Mouse (Mus musculus): ENCODE data around the gene Ttc41. TPM values are rescaled to one million over a fixed set of nuclear protein-coding genes. Genes with fewer than 3 reads are reported as not detected.

Gene Ttc41
- polyA plus RNA-seq, 1 experiment: 0.47 TPM

GRCm38 (mm10) chr10:86782656-86783055, 77.0 kb downstream of the Ttc41 start:
- no peak overlapping the region for H3K4me3 ChIP-seq (ENCODE audit: low read depth, low read length)
- no peak overlapping the region for H3K27ac ChIP-seq (ENCODE audit: insufficient read depth, low read depth, low read length)
- peaks cover 8% of the 10 kb centered on the region; the same call in 1 of the 2 replicates for H3K27me3 ChIP-seq (ENCODE audit: control insufficient read depth, insufficient read depth, low read length)
- 72% methylated on average over 5 of the region's 5 CpGs for WGBS
- H3K4me1 ChIP-seq (ENCODE audit: control insufficient read depth, insufficient read depth, insufficient read length, low read length): peaks cover 10% of the 10 kb centered on the region
- no peaks in the 10 kb centered on the region for H3K36me3 ChIP-seq (ENCODE audit: control insufficient read depth, insufficient read depth, low read length)
- TF ChIP-seq POLR2A (IDR thresholded peaks at IDR 0.05; ENCODE audit: low read depth, low read length) (no peak), CTCF (IDR thresholded peaks at IDR 0.05; ENCODE audit: extremely low read depth, insufficient read length, insufficient replicate concordance, low read depth, low read length) (no peak)

DNA sequence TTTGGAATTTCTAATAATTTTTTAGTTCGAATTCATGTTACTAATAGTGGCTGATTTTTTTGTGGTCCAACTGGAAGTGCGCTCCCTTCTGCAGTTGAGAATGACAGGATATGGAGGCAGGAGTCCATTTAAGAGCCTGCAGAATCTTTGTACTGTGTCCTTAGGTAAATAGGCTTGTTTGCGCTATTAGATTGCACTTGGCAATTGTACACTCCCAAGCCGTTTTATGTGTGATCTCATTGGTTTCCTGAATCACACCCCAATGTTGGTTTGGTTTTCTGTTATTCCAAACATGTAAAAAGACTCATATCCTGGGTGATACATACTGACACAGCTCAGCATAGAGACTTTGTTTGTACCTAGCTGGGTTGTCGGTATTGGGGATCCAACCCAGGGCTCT, 78.0 kb downstream of the Ttc41 start:
- H3K27me3 ChIP-seq (ENCODE audit: control insufficient read depth, insufficient read depth, low read length): peaks cover 8% of the 10 kb centered on the region; the same call in 1 of the 2 replicates
- peaks cover 4% of the 10 kb centered on the region for H3K4me1 ChIP-seq (ENCODE audit: control insufficient read depth, insufficient read depth, insufficient read length, low read length)
- no peak for TF ChIP-seq POLR2A (IDR thresholded peaks at IDR 0.05; ENCODE audit: low read depth, low read length)
- TF ChIP-seq CTCF (IDR thresholded peaks at IDR 0.05; ENCODE audit: extremely low read depth, insufficient read length, insufficient replicate concordance, low read depth, low read length): no peak
- no peaks in the 10 kb centered on the region for H3K36me3 ChIP-seq (ENCODE audit: control insufficient read depth, insufficient read depth, low read length)
- no peak overlapping the region for H3K27ac ChIP-seq (ENCODE audit: insufficient read depth, low read depth, low read length)
- H3K4me3 ChIP-seq (ENCODE audit: low read depth, low read length): no peak overlapping the region
- WGBS: 32% methylated on average over 5 of the region's 5 CpGs

GRCm38 (mm10) chr10:86784126-86784675, 78.6 kb downstream of the Ttc41 start:
- no peak for TF ChIP-seq POLR2A (IDR thresholded peaks at IDR 0.05; ENCODE audit: low read depth, low read length)
- Histone ChIP-seq H3K27ac (ENCODE audit: insufficient read depth, low read depth, low read length) (no peak overlapping the region), H3K36me3 (ENCODE audit: control insufficient read depth, insufficient read depth, low read length) (no peaks in the 10 kb centered on the region), H3K27me3 (ENCODE audit: control insufficient read depth, insufficient read depth, low read length) (peaks cover 8% of the 10 kb centered on the region; the same call in 1 of the 2 replicates), H3K4me1 (ENCODE audit: control insufficient read depth, insufficient read depth, insufficient read length, low read length) (peaks cover 3% of the 10 kb centered on the region), H3K4me3 (ENCODE audit: low read depth, low read length) (no peak overlapping the region)
- 88% methylated on average over 5 of the region's 5 CpGs for WGBS

- TF ChIP-seq CTCF (IDR thresholded peaks at IDR 0.05; ENCODE audit: extremely low read depth, insufficient read length, insufficient replicate concordance, low read depth, low read length) (no peak), POLR2A (IDR thresholded peaks at IDR 0.05; ENCODE audit: low read depth, low read length) (no peak)
- WGBS: 68% methylated on average over 2 of the region's 2 CpGs
- no peak overlapping the region for H3K27ac ChIP-seq (ENCODE audit: insufficient read depth, low read depth, low read length)
- no peaks in the 10 kb centered on the region for H3K36me3 ChIP-seq (ENCODE audit: control insufficient read depth, insufficient read depth, low read length)
- no peak overlapping the region for H3K4me3 ChIP-seq (ENCODE audit: low read depth, low read length)
- no peaks in the 10 kb centered on the region for H3K4me1 ChIP-seq (ENCODE audit: control insufficient read depth, insufficient read depth, insufficient read length, low read length)
- no peaks in the 10 kb centered on the region for H3K27me3 ChIP-seq (ENCODE audit: control insufficient read depth, insufficient read depth, low read length)
Observed at GRCm38 (mm10) chr10:86785396-86785795, 79.8 kb downstream of the Ttc41 start.

GRCm38 (mm10) chr10:86786083-86786482, 80.5 kb downstream of the Ttc41 start:
- no peak overlapping the region for H3K4me3 ChIP-seq (ENCODE audit: low read depth, low read length)
- H3K27ac ChIP-seq (ENCODE audit: insufficient read depth, low read depth, low read length): no peak overlapping the region
- no peak for TF ChIP-seq POLR2A (IDR thresholded peaks at IDR 0.05; ENCODE audit: low read depth, low read length)
- TF ChIP-seq CTCF (IDR thresholded peaks at IDR 0.05; ENCODE audit: extremely low read depth, insufficient read length, insufficient replicate concordance, low read depth, low read length): no peak
- H3K27me3 ChIP-seq (ENCODE audit: control insufficient read depth, insufficient read depth, low read length): no peaks in the 10 kb centered on the region
- WGBS: 69% methylated on average over 5 of the region's 5 CpGs
- no peaks in the 10 kb centered on the region for H3K4me1 ChIP-seq (ENCODE audit: control insufficient read depth, insufficient read depth, insufficient read length, low read length)
- no peaks in the 10 kb centered on the region for H3K36me3 ChIP-seq (ENCODE audit: control insufficient read depth, insufficient read depth, low read length)

DNA sequence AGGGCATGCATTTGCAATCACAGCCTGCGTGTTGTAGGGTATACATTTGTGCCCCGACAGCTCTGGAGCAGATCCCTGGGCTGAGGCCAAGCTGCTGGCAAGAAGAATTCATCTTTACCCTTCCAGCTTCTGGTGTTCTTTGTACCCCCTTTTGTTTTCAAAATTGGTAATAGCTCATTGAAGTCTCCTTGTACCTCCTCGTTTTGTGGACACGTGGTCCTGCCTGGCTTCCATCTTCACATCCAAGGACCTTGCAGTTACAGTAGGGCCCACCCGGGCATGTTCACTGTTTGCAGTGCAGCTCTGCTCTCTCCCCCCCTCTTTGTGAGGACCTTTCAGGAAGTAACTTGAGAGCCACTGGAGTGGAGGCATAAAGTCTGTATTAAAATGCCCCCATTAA, 82.6 kb downstream of the Ttc41 start:
- no peaks in the 10 kb centered on the region for H3K27me3 ChIP-seq (ENCODE audit: control insufficient read depth, insufficient read depth, low read length)
- 67% methylated on average over 5 of the region's 5 CpGs for WGBS
- TF ChIP-seq POLR2A (IDR thresholded peaks at IDR 0.05; ENCODE audit: low read depth, low read length) (no peak), CTCF (IDR thresholded peaks at IDR 0.05; ENCODE audit: extremely low read depth, insufficient read length, insufficient replicate concordance, low read depth, low read length) (no peak)
- H3K27ac ChIP-seq (ENCODE audit: insufficient read depth, low read depth, low read length): no peak overlapping the region
- no peaks in the 10 kb centered on the region for H3K4me1 ChIP-seq (ENCODE audit: control insufficient read depth, insufficient read depth, insufficient read length, low read length)
- no peaks in the 10 kb centered on the region for H3K36me3 ChIP-seq (ENCODE audit: control insufficient read depth, insufficient read depth, low read length)
- H3K4me3 ChIP-seq (ENCODE audit: low read depth, low read length): no peak overlapping the region

- no peak for TF ChIP-seq POLR2A (IDR thresholded peaks at IDR 0.05; ENCODE audit: low read depth, low read length)
- no peak overlapping the region for H3K27ac ChIP-seq (ENCODE audit: insufficient read depth, low read depth, low read length)
- no peak overlapping the region for H3K4me3 ChIP-seq (ENCODE audit: low read depth, low read length)
- no peaks in the 10 kb centered on the region for H3K4me1 ChIP-seq (ENCODE audit: control insufficient read depth, insufficient read depth, insufficient read length, low read length)
- WGBS: 88% methylated on average over 7 of the region's 7 CpGs
- no peaks in the 10 kb centered on the region for H3K27me3 ChIP-seq (ENCODE audit: control insufficient read depth, insufficient read depth, low read length)
- no peaks in the 10 kb centered on the region for H3K36me3 ChIP-seq (ENCODE audit: control insufficient read depth, insufficient read depth, low read length)
Observed at GRCm38 (mm10) chr10:86789146-86789672, 83.6 kb downstream of the Ttc41 start.

All from small intestine, adult 2 months (tissue).